ENCODE assay signal across 22 mouse cellular contexts in the genomic region with DNA sequence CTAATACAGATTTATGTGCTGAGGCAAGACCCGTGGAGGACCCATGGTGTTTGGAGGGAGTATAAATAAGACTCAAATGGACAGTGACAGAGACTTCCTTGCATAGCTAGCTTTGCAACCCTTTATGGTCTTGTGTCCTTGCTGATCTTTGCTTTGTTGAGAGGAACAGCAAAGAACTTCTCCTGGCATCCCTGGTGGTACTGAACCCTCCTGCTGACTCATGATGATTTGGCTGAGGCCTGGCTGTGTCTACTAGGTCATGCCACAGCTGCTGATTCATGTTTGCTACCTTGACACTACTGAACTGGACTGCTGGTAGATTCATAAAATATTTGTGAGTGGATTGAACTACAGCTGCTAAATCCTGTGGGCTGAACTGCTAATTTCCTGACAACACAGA.
DNase-seq lines count a peak whose midpoint lies in the region; ATAC-seq lines count a peak whose summit lies in the region.
"Had no signal": no experiment of that assay in that cellular context is flagged by ENCODE, and none has a peak within 500 bp of the region (broad histone marks: within the 10 kb centered on the region; RNA-seq: fewer than 3 reads in every experiment).

No protein-coding gene starts in this region.

- H3K9ac ChIP-seq in midbrain, embryonic 15.5 days, result no peak overlapping the region
- H3K9ac ChIP-seq: heart, embryonic 15.5 days; midbrain, embryonic 13.5 days had no signal

- no peaks in the 10 kb centered on the region for H3K9me3 ChIP-seq in midbrain, embryonic 15.5 days
- no peaks in the 10 kb centered on the region for H3K9me3 ChIP-seq in forebrain, embryonic 10.5 days
- H3K9me3 ChIP-seq: heart, embryonic 15.5 days; midbrain, embryonic 13.5 days had no signal

- peak; percentile 67 to 83 for DNase-seq in adrenal gland, adult (ENCODE audit: inconsistent age in 2 of 2, low spot score in 1 of 2)
- no peak for DNase-seq in adrenal gland, postnatal 4 days (ENCODE audit: low spot score in 2 of 2)
- peak; percentile 53 for DNase-seq in 3T3-L1 (ENCODE audit: low read depth, low spot score)
- peak; percentile 35 for DNase-seq in adrenal gland, postnatal 10 days
- peak; percentile 20 for DNase-seq in fibroblast of lung, adult 2 months (ENCODE audit: low read depth)
- no peak for DNase-seq in forebrain, embryonic 10.5 days (ENCODE audit: extremely low spot score, low spot score)
- DNase-seq: cerebellum, adult 8-10 months; cerebellum, postnatal 36 days; kidney, adult 9 months; kidney, postnatal 10 days; layer of hippocampus, postnatal 36 days; left cerebral cortex, postnatal 4 days; lung, adult 18-20 months; lung, postnatal 4 days; right cerebral cortex, postnatal 14 days; thymus, postnatal 14 days had no signal

- no peak overlapping the region for H3K27ac ChIP-seq in midbrain, embryonic 15.5 days
- H3K27ac ChIP-seq in forebrain, embryonic 10.5 days, result no peak overlapping the region
- H3K27ac ChIP-seq: heart, embryonic 15.5 days; midbrain, embryonic 13.5 days had no signal

- H3K36me3 ChIP-seq in midbrain, embryonic 15.5 days (replicated peaks), result no peaks in the 10 kb centered on the region
- no peaks in the 10 kb centered on the region for H3K36me3 ChIP-seq in forebrain, embryonic 10.5 days (replicated peaks)
- H3K36me3 ChIP-seq: heart, embryonic 15.5 days; midbrain, embryonic 13.5 days had no signal

- WGBS in midbrain, embryonic 15.5 days, result 88% methylated on average over 1 of the region's 1 CpGs
- 94% methylated on average over 1 of the region's 1 CpGs for WGBS in forebrain, embryonic 10.5 days

- ATAC-seq in midbrain, embryonic 15.5 days (replicated peaks), result no peak
- ATAC-seq: forebrain, embryonic 16.5 days; intestine, embryonic 16.5 days; lung, postnatal 0 days; midbrain, embryonic 13.5 days had no signal

- no peaks in the 10 kb centered on the region for H3K27me3 ChIP-seq in midbrain, embryonic 15.5 days (replicated peaks)
- H3K27me3 ChIP-seq in forebrain, embryonic 10.5 days (ENCODE audit: poor library complexity, severe bottlenecking), result no peaks in the 10 kb centered on the region
- H3K27me3 ChIP-seq: heart, embryonic 15.5 days; midbrain, embryonic 13.5 days had no signal

- no peak overlapping the region for H3K4me3 ChIP-seq in midbrain, embryonic 15.5 days
- no peak overlapping the region for H3K4me3 ChIP-seq in forebrain, embryonic 10.5 days
- H3K4me3 ChIP-seq: heart, embryonic 15.5 days; midbrain, embryonic 13.5 days had no signal

- no peaks in the 10 kb centered on the region for H3K4me1 ChIP-seq in midbrain, embryonic 15.5 days
- no peaks in the 10 kb centered on the region for H3K4me1 ChIP-seq in forebrain, embryonic 10.5 days
- H3K4me1 ChIP-seq: heart, embryonic 15.5 days; midbrain, embryonic 13.5 days had no signal

- H3K4me2 ChIP-seq in midbrain, embryonic 15.5 days, result no peak overlapping the region
- H3K4me2 ChIP-seq: heart, embryonic 15.5 days; midbrain, embryonic 13.5 days had no signal

Comparison
In these comparisons a context has a peak if more than half of its experiments do, and no peak if none do; other contexts are left out.
1. DNase-seq: peak in adrenal gland, adult (2 of 2), 3T3-L1 (single experiment), adrenal gland, postnatal 10 days (single experiment) and fibroblast of lung, adult 2 months (single experiment); none in adrenal gland, postnatal 4 days (0 of 2) and forebrain, embryonic 10.5 days (single experiment).